Mouse (Mus musculus): ENCODE results near the gene Mvb12b. TPM values are rescaled to one million over a fixed set of nuclear protein-coding genes. Genes with fewer than 3 reads are reported as not detected.

Mvb12b gene
- polyA plus RNA-seq, 1 experiment, result 79.3 TPM

GRCm38 (mm10) chr2:33700581-33701445 is 186.9 kb downstream of the Mvb12b start:
- Histone ChIP-seq H3K36me3 (ENCODE audit: control insufficient read depth, insufficient read depth, low read length) (no peaks in the 10 kb centered on the region), H3K4me1 (replicated peaks; ENCODE audit: control insufficient read depth, insufficient read depth, low read length) (no peaks in the 10 kb centered on the region), H3K27me3 (ENCODE audit: control insufficient read depth, insufficient read depth, low read length) (no peaks in the 10 kb centered on the region), H3K4me3 (ENCODE audit: control insufficient read depth, insufficient read depth, low read length) (no peak overlapping the region), H3K27ac (ENCODE audit: control insufficient read depth, insufficient read depth, low read length) (no peak overlapping the region)
- TF ChIP-seq CTCF (IDR thresholded peaks at IDR 0.05; ENCODE audit: borderline replicate concordance, control insufficient read depth, extremely low read depth, insufficient read depth, low read length, poor library complexity) (no peak), POLR2A (IDR thresholded peaks at IDR 0.05; ENCODE audit: control insufficient read depth, extremely low read depth, insufficient read depth, low read length, poor library complexity) (no peak)
- no peak for DNase-seq
- 91% methylated on average over 15 of the region's 15 CpGs for WGBS

- 72% methylated on average over 3 of the region's 3 CpGs for WGBS
- Histone ChIP-seq H3K27ac (ENCODE audit: control insufficient read depth, insufficient read depth, low read length) (no peak overlapping the region), H3K4me1 (replicated peaks; ENCODE audit: control insufficient read depth, insufficient read depth, low read length) (no peaks in the 10 kb centered on the region), H3K27me3 (ENCODE audit: control insufficient read depth, insufficient read depth, low read length) (no peaks in the 10 kb centered on the region), H3K36me3 (ENCODE audit: control insufficient read depth, insufficient read depth, low read length) (no peaks in the 10 kb centered on the region), H3K4me3 (ENCODE audit: control insufficient read depth, insufficient read depth, low read length) (no peak overlapping the region)
- DNase-seq, result no peak
- no peak for TF ChIP-seq POLR2A (IDR thresholded peaks at IDR 0.05; ENCODE audit: control insufficient read depth, extremely low read depth, insufficient read depth, low read length, poor library complexity)
- TF ChIP-seq CTCF (IDR thresholded peaks at IDR 0.05; ENCODE audit: borderline replicate concordance, control insufficient read depth, extremely low read depth, insufficient read depth, low read length, poor library complexity), result peak; percentile 23; the same call in 1 of the 2 replicates
Measured at GRCm38 (mm10) chr2:33698898-33699297, 188.8 kb downstream of the Mvb12b start.

GRCm38 (mm10) chr2:33696428-33696827 is 191.3 kb downstream of the Mvb12b start:
- Histone ChIP-seq H3K4me3 (ENCODE audit: control insufficient read depth, insufficient read depth, low read length) (no peak overlapping the region), H3K4me1 (replicated peaks; ENCODE audit: control insufficient read depth, insufficient read depth, low read length) (no peaks in the 10 kb centered on the region), H3K27ac (ENCODE audit: control insufficient read depth, insufficient read depth, low read length) (no peak overlapping the region), H3K36me3 (ENCODE audit: control insufficient read depth, insufficient read depth, low read length) (no peaks in the 10 kb centered on the region), H3K27me3 (ENCODE audit: control insufficient read depth, insufficient read depth, low read length) (no peaks in the 10 kb centered on the region)
- TF ChIP-seq CTCF (IDR thresholded peaks at IDR 0.05; ENCODE audit: borderline replicate concordance, control insufficient read depth, extremely low read depth, insufficient read depth, low read length, poor library complexity), result peak; percentile 55; the same call in 1 of the 2 replicates
- TF ChIP-seq POLR2A (IDR thresholded peaks at IDR 0.05; ENCODE audit: control insufficient read depth, extremely low read depth, insufficient read depth, low read length, poor library complexity), result no peak
- DNase-seq, result peak; percentile 21
- 84% methylated on average over 3 of the region's 3 CpGs for WGBS

GRCm38 (mm10) chr2:33693931-33694330 is 193.8 kb downstream of the Mvb12b start:
- Histone ChIP-seq H3K27me3 (ENCODE audit: control insufficient read depth, insufficient read depth, low read length) (no peaks in the 10 kb centered on the region), H3K36me3 (ENCODE audit: control insufficient read depth, insufficient read depth, low read length) (no peaks in the 10 kb centered on the region), H3K4me3 (ENCODE audit: control insufficient read depth, insufficient read depth, low read length) (no peak overlapping the region), H3K27ac (ENCODE audit: control insufficient read depth, insufficient read depth, low read length) (no peak overlapping the region), H3K4me1 (replicated peaks; ENCODE audit: control insufficient read depth, insufficient read depth, low read length) (peaks cover 10% of the 10 kb centered on the region)
- no peak for TF ChIP-seq POLR2A (IDR thresholded peaks at IDR 0.05; ENCODE audit: control insufficient read depth, extremely low read depth, insufficient read depth, low read length, poor library complexity)
- no peak for TF ChIP-seq CTCF (IDR thresholded peaks at IDR 0.05; ENCODE audit: borderline replicate concordance, control insufficient read depth, extremely low read depth, insufficient read depth, low read length, poor library complexity)
- DNase-seq, result no peak
- WGBS, result 83% methylated on average over 3 of the region's 3 CpGs

GRCm38 (mm10) chr2:33689880-33690462 is 197.8 kb downstream of the Mvb12b start:
- WGBS, result 32% methylated on average over 9 of the region's 9 CpGs
- H3K4me3 ChIP-seq (ENCODE audit: control insufficient read depth, insufficient read depth, low read length), result no peak overlapping the region
- no peaks in the 10 kb centered on the region for H3K36me3 ChIP-seq (ENCODE audit: control insufficient read depth, insufficient read depth, low read length)
- DNase-seq, result peak; percentile 56
- H3K27ac ChIP-seq (ENCODE audit: control insufficient read depth, insufficient read depth, low read length), result no peak overlapping the region
- H3K4me1 ChIP-seq (replicated peaks; ENCODE audit: control insufficient read depth, insufficient read depth, low read length), result peaks cover 19% of the 10 kb centered on the region
- H3K27me3 ChIP-seq (ENCODE audit: control insufficient read depth, insufficient read depth, low read length), result no peaks in the 10 kb centered on the region
- TF ChIP-seq POLR2A (IDR thresholded peaks at IDR 0.05; ENCODE audit: control insufficient read depth, extremely low read depth, insufficient read depth, low read length, poor library complexity) (no peak), CTCF (IDR thresholded peaks at IDR 0.05; ENCODE audit: borderline replicate concordance, control insufficient read depth, extremely low read depth, insufficient read depth, low read length, poor library complexity) (peak; percentile 81; the same call in 1 of the 2 replicates)

GRCm38 (mm10) chr2:33689155-33689879 is 198.4 kb downstream of the Mvb12b start:
- TF ChIP-seq CTCF (IDR thresholded peaks at IDR 0.05; ENCODE audit: borderline replicate concordance, control insufficient read depth, extremely low read depth, insufficient read depth, low read length, poor library complexity) (no peak), POLR2A (IDR thresholded peaks at IDR 0.05; ENCODE audit: control insufficient read depth, extremely low read depth, insufficient read depth, low read length, poor library complexity) (0 out of 2 replicates have a peak, but pooled peaks have one; percentile 18)
- H3K27me3 ChIP-seq (ENCODE audit: control insufficient read depth, insufficient read depth, low read length), result no peaks in the 10 kb centered on the region
- peaks cover 19% of the 10 kb centered on the region for H3K4me1 ChIP-seq (replicated peaks; ENCODE audit: control insufficient read depth, insufficient read depth, low read length)
- 58% methylated on average over 23 of the region's 23 CpGs for WGBS
- no peak for DNase-seq
- H3K27ac ChIP-seq (ENCODE audit: control insufficient read depth, insufficient read depth, low read length), result 0 out of 2 replicates have a peak overlapping the region, but pooled peaks have one; percentile 29
- no peaks in the 10 kb centered on the region for H3K36me3 ChIP-seq (ENCODE audit: control insufficient read depth, insufficient read depth, low read length)
- no peak overlapping the region for H3K4me3 ChIP-seq (ENCODE audit: control insufficient read depth, insufficient read depth, low read length)
